ENCODE assay signal across 8 mouse cellular contexts in the genomic region with DNA sequence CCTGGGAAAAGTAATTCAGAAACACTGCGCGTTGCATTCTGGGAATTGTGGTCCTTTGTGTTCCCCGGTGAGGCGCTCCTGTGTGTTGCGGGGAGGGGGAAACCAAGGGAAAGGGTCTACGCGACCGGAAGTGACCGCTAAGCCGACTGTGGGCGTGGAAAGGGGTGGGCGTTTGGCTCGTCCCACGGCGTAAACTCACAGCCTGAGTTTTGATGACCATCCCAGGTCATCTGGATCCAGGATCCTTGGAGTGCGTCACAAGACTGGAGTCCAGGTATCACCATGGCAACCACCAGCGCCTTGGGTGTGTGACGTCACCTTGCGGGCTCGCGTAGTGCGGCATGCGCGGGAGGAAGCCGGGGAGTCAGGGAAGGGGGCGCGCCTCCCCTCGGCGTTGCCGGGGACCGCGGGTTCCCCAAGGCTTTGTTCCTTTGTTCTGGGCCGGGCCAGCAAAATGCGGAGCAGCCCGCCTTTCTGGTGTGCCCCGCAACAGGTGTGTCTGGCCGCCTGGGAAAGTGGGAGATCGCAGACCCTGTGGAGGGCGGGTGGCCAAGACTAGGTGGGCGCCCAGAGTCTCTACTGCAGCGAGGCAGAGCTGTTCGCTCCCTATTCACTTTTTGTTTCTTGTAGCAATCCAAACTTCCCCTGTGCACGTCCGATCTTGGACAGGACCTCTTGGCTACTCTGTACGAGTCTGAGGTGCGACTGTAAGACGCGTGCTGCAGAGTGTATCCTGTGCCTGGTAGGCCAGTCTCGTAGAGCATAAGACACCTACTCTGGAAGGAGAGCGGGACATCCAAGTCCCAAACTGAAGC. TPM values are rescaled to one million over a fixed set of nuclear protein-coding genes. Genes with fewer than 3 reads are reported as not detected.
DNase-seq lines count a peak whose midpoint lies in the region; ATAC-seq and TF ChIP-seq lines count a peak whose summit lies in the region.

TSS of gene Zfp184 (plus strand) at position 169 of the 815 bp plus-strand sequence.

- under 1% methylated on average over 50 of the region's 50 CpGs for WGBS in forebrain, embryonic 12.5 days
- WGBS in heart, postnatal 0 days = under 1% methylated on average over 50 of the region's 50 CpGs
- WGBS in liver, embryonic 15.5 days (ENCODE audit: insufficient replicate concordance) = under 1% methylated on average over 50 of the region's 50 CpGs
- under 1% methylated on average over 50 of the region's 50 CpGs for WGBS in neural tube, embryonic 12.5 days
- under 1% methylated on average over 50 of the region's 50 CpGs for WGBS in stomach, postnatal 0 days

- no peak for TF ChIP-seq CTCF in ES-Bruce4 (IDR thresholded peaks at IDR 0.05; ENCODE audit: low read depth, low read length)
- no peak for TF ChIP-seq CTCF in heart, postnatal 0 days (IDR thresholded peaks at IDR 0.05; ENCODE audit: low read depth)
- peak; percentile 48 for TF ChIP-seq CTCF in stomach, postnatal 0 days (IDR thresholded peaks at IDR 0.05; ENCODE audit: low read depth)

- H3K36me3 ChIP-seq in ES-Bruce4 (ENCODE audit: control insufficient read depth, insufficient read depth, low read length, poor library complexity, severe bottlenecking) = peaks cover 5% of the 10 kb centered on the region; the same call in 1 of the 2 replicates
- H3K36me3 ChIP-seq in forebrain, embryonic 12.5 days (replicated peaks) = peaks cover 23% of the 10 kb centered on the region
- H3K36me3 ChIP-seq in heart, postnatal 0 days (replicated peaks; ENCODE audit: control insufficient read depth, insufficient read depth, low read length) = peaks cover 3% of the 10 kb centered on the region
- H3K36me3 ChIP-seq in liver, embryonic 15.5 days (replicated peaks) = no peaks in the 10 kb centered on the region
- H3K36me3 ChIP-seq in neural tube, embryonic 12.5 days = peaks cover 14% of the 10 kb centered on the region
- no peaks in the 10 kb centered on the region for H3K36me3 ChIP-seq in stomach, postnatal 0 days (ENCODE audit: control insufficient read depth, insufficient read depth, low read length)

- no peak for TF ChIP-seq EP300 in ES-Bruce4 (IDR thresholded peaks at IDR 0.05; ENCODE audit: insufficient read depth, low read depth, low read length)
- no peak for TF ChIP-seq EP300 in heart, postnatal 0 days (IDR thresholded peaks at IDR 0.05; ENCODE audit: low read depth)
- no peak for TF ChIP-seq EP300 in stomach, postnatal 0 days (optimal IDR thresholded peaks at IDR 0.05)

- peak; percentile 4 for TF ChIP-seq POLR2A in ES-Bruce4 (IDR thresholded peaks at IDR 0.05; ENCODE audit: insufficient read depth, low read length)

- no peaks in the 10 kb centered on the region for H3K4me1 ChIP-seq in ES-Bruce4 (ENCODE audit: control insufficient read depth, insufficient read depth, low read length)
- H3K4me1 ChIP-seq in forebrain, embryonic 12.5 days = peaks cover 18% of the 10 kb centered on the region
- 0 out of 2 replicates have a peak, but pooled peaks cover 3% of the 10 kb centered on the region for H3K4me1 ChIP-seq in heart, postnatal 0 days (ENCODE audit: control insufficient read depth, insufficient read depth)
- H3K4me1 ChIP-seq in liver, embryonic 15.5 days (replicated peaks) = peaks cover 26% of the 10 kb centered on the region
- peaks cover 7% of the 10 kb centered on the region for H3K4me1 ChIP-seq in neural tube, embryonic 12.5 days
- H3K4me1 ChIP-seq in stomach, postnatal 0 days (replicated peaks; ENCODE audit: control insufficient read depth, insufficient read depth) = no peaks in the 10 kb centered on the region

- DNase-seq in c-Kit-positive CD71-positive TER-119-positive erythroid progenitor cells, embryonic 14.5 days (ENCODE audit: low spot score) = peak; percentile 68
- peak; percentile 92 for DNase-seq in heart, postnatal 0 days (ENCODE audit: low spot score)
- DNase-seq in kidney, postnatal 4 days = peak; percentile 90 to 95
- peak; percentile 88 for DNase-seq in stomach, postnatal 0 days (ENCODE audit: low spot score)

- no peaks in the 10 kb centered on the region for H3K27me3 ChIP-seq in ES-Bruce4 (ENCODE audit: control insufficient read depth, insufficient read depth, low read length, poor library complexity, severe bottlenecking)
- H3K27me3 ChIP-seq in forebrain, embryonic 12.5 days = no peaks in the 10 kb centered on the region
- no peaks in the 10 kb centered on the region for H3K27me3 ChIP-seq in heart, postnatal 0 days (ENCODE audit: control insufficient read depth, insufficient read depth, low read length)
- no peaks in the 10 kb centered on the region for H3K27me3 ChIP-seq in liver, embryonic 15.5 days
- no peaks in the 10 kb centered on the region for H3K27me3 ChIP-seq in neural tube, embryonic 12.5 days (replicated peaks)
- no peaks in the 10 kb centered on the region for H3K27me3 ChIP-seq in stomach, postnatal 0 days (ENCODE audit: control insufficient read depth, insufficient read depth, low read length)

- H3K27ac ChIP-seq in ES-Bruce4 (ENCODE audit: insufficient read depth, low read length) = peak within 1 kb of the TSS; percentile 27
- H3K27ac ChIP-seq in forebrain, embryonic 12.5 days = peak within 1 kb of the TSS; percentile 77
- H3K27ac ChIP-seq in heart, postnatal 0 days (ENCODE audit: low read depth) = peak within 1 kb of the TSS; percentile 28; the same call in 1 of the 2 replicates
- H3K27ac ChIP-seq in liver, embryonic 15.5 days (replicated peaks) = peak within 1 kb of the TSS; percentile 16; the same call in 1 of the 2 replicates
- no peak within 1 kb of the TSS for H3K27ac ChIP-seq in neural tube, embryonic 12.5 days
- peak within 1 kb of the TSS; percentile 67 for H3K27ac ChIP-seq in stomach, postnatal 0 days (replicated peaks)

- H3K4me3 ChIP-seq in ES-Bruce4 (ENCODE audit: low read depth, low read length) = peak within 1 kb of the TSS; percentile 99
- H3K4me3 ChIP-seq in forebrain, embryonic 12.5 days (replicated peaks) = peak within 1 kb of the TSS; percentile 76
- H3K4me3 ChIP-seq in heart, postnatal 0 days (ENCODE audit: low read depth, low read length) = peak within 1 kb of the TSS; percentile 76
- H3K4me3 ChIP-seq in liver, embryonic 15.5 days (replicated peaks) = peak within 1 kb of the TSS; percentile 67
- peak within 1 kb of the TSS; percentile 58 for H3K4me3 ChIP-seq in neural tube, embryonic 12.5 days
- H3K4me3 ChIP-seq in stomach, postnatal 0 days (ENCODE audit: low read depth, low read length) = peak within 1 kb of the TSS; percentile 71

- ATAC-seq in forebrain, embryonic 12.5 days (ENCODE audit: low FRiP score) = peak; percentile 94
- ATAC-seq in heart, postnatal 0 days (ENCODE audit: insufficient read depth, low read depth) = peak; percentile 91
- ATAC-seq in liver, embryonic 15.5 days (ENCODE audit: insufficient read depth) = peak; percentile 63
- peak; percentile 95 for ATAC-seq in neural tube, embryonic 12.5 days (ENCODE audit: low FRiP score, low read depth)
- peak; percentile 86 for ATAC-seq in stomach, postnatal 0 days (ENCODE audit: low FRiP score, low TSS enrichment)

- peak within 1 kb of the TSS; percentile 76 for H3K9ac ChIP-seq in ES-Bruce4 (ENCODE audit: low read depth, poor library complexity, severe bottlenecking)
- H3K9ac ChIP-seq in forebrain, embryonic 12.5 days = peak within 1 kb of the TSS; percentile 84
- H3K9ac ChIP-seq in heart, postnatal 0 days (replicated peaks; ENCODE audit: low read depth, low read length) = peak within 1 kb of the TSS; percentile 66
- H3K9ac ChIP-seq in liver, embryonic 15.5 days = peak within 1 kb of the TSS; percentile 50
- H3K9ac ChIP-seq in neural tube, embryonic 12.5 days = peak within 1 kb of the TSS; percentile 74
- H3K9ac ChIP-seq in stomach, postnatal 0 days (ENCODE audit: low read length) = peak within 1 kb of the TSS; percentile 67

- no peaks in the 10 kb centered on the region for H3K9me3 ChIP-seq in ES-Bruce4 (replicated peaks; ENCODE audit: control insufficient read depth, insufficient read depth, low read length, poor library complexity, severe bottlenecking)
- no peaks in the 10 kb centered on the region for H3K9me3 ChIP-seq in forebrain, embryonic 12.5 days
- H3K9me3 ChIP-seq in heart, postnatal 0 days (replicated peaks; ENCODE audit: control insufficient read depth, low read length) = no peaks in the 10 kb centered on the region
- no peaks in the 10 kb centered on the region for H3K9me3 ChIP-seq in liver, embryonic 15.5 days (replicated peaks)
- no peaks in the 10 kb centered on the region for H3K9me3 ChIP-seq in neural tube, embryonic 12.5 days
- no peaks in the 10 kb centered on the region for H3K9me3 ChIP-seq in stomach, postnatal 0 days (ENCODE audit: control insufficient read depth, low read length)

- H3K4me2 ChIP-seq in forebrain, embryonic 12.5 days = peak within 1 kb of the TSS; percentile 76
- peak within 1 kb of the TSS; percentile 83 for H3K4me2 ChIP-seq in heart, postnatal 0 days (ENCODE audit: low read depth, low read length)
- H3K4me2 ChIP-seq in liver, embryonic 15.5 days = peak within 1 kb of the TSS; percentile 88
- peak within 1 kb of the TSS; percentile 68 for H3K4me2 ChIP-seq in neural tube, embryonic 12.5 days (replicated peaks)
- peak within 1 kb of the TSS; percentile 78 for H3K4me2 ChIP-seq in stomach, postnatal 0 days (replicated peaks; ENCODE audit: low read depth)

RNA-seq across cellular contexts. Expression of gene Zfp184, which starts in this region (rescaled TPM):
- 8.1 and 11.5 TPM in 2 replicates for polyA plus RNA-seq in ES-Bruce4 (2011; ENCODE audit: insufficient read depth, insufficient read length, low read depth, missing spikeins)
- 24.5 and 26.7 TPM in 2 replicates for polyA plus RNA-seq in forebrain, embryonic 12.5 days (2016; fragmentation: Nextera tagmentation; extraction: Ambion mirVana)
- 1.1 and 1.7 TPM in 2 replicates for total RNA-seq in heart, postnatal 0 days (2014; rRNA removed; ENCODE audit: low replicate concordance)
- 2.1 and 2.6 TPM in 2 replicates for polyA plus RNA-seq in heart, postnatal 0 days (2015; fragmentation: Nextera tagmentation; extraction: Ambion mirVana)
- 0.59 and 0.71 TPM in 2 replicates for polyA plus RNA-seq in liver, embryonic 15.5 days (2015; fragmentation: Nextera tagmentation; extraction: Ambion mirVana)
- polyA plus RNA-seq in neural tube, embryonic 12.5 days (2016; fragmentation: Nextera tagmentation; extraction: Ambion mirVana) = 19.1 and 19.4 TPM in 2 replicates
- 1.4 and 1.6 TPM in 2 replicates for polyA plus RNA-seq in stomach, postnatal 0 days (2015; fragmentation: Nextera tagmentation; extraction: Ambion mirVana)

Comparison
In these comparisons a context has a peak if more than half of its experiments do, and no peak if none do; other contexts are left out.
1. Peak in ATAC-seq, H3K4me3 ChIP-seq, H3K27ac ChIP-seq, H3K9ac ChIP-seq and H3K4me2 ChIP-seq in liver, embryonic 15.5 days; RNA of the gene not detected or under 1 TPM.